Mouse (Mus musculus): ENCODE results near the gene Slc19a1.
A peak's percentile ranks its signal among the peaks of the same experiment; 100 is the strongest.

DNA sequence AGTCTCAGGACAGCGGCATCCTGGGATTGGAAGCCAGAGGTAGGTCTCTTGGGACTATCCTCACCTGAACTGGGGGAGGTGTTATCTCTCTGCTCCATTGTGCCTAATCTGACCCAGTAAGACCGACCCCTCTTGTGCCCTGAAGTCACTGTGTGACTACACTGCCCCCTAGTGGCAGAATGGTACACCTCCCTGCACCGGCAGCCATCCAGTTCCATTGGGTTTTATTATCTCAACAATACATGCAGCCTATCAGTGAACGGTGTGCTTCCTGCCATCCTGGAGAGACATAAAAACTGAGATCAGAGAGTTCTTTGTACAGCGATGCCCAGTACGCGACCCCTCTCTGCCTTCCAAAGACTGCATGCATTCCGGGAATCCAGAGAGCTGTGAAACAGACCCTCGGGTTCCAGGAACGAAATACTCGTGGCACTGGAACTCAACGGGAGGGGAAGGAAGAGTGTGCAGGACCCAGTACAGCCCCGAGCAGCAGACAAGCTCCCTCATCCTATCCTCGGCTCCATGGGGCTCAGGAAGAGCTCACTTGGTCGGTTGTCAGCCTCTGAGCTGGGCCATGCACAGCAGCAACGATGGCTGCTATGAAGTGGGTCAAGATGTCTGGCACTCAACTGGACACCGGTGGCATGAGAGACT, 10.5 kb upstream of the Slc19a1 start:
- TF ChIP-seq CTCF (IDR thresholded peaks at IDR 0.05; ENCODE audit: control insufficient read depth, insufficient read depth, low read length) (peak; percentile 97), POLR2A (IDR thresholded peaks at IDR 0.05; ENCODE audit: borderline replicate concordance, control insufficient read depth, low read depth, low read length) (no peak)

All from bone marrow, adult 2 months (tissue).